Mouse (Mus musculus): ENCODE measurements around the gene Camkv. TPM values are rescaled to one million over a fixed set of nuclear protein-coding genes. Genes with fewer than 3 reads are reported as not detected.

The Camkv gene
- polyA plus RNA-seq, 1 experiment, result 5.6 TPM

- H3K4me1 ChIP-seq (ENCODE audit: control insufficient read depth, insufficient read depth, low read length), result peaks cover 2% of the 10 kb centered on the region
Measured at GRCm38 (mm10) chr9:107906967-107907800, 28.3 kb upstream of the Camkv start.

GRCm38 (mm10) chr9:107907801-107908120 lies 27.7 kb upstream of the Camkv start:
- Histone ChIP-seq H3K4me3 (ENCODE audit: low read depth, low read length) (no peak overlapping the region), H3K27ac (ENCODE audit: insufficient read depth, low read length) (no peak overlapping the region), H3K27me3 (ENCODE audit: control insufficient read depth, insufficient read depth, low read length, poor library complexity, severe bottlenecking) (no peaks in the 10 kb centered on the region), H3K36me3 (ENCODE audit: control insufficient read depth, insufficient read depth, low read length, poor library complexity, severe bottlenecking) (no peaks in the 10 kb centered on the region), H3K9ac (ENCODE audit: low read depth, poor library complexity, severe bottlenecking) (no peak overlapping the region), H3K4me1 (ENCODE audit: control insufficient read depth, insufficient read depth, low read length) (peaks cover 2% of the 10 kb centered on the region), H3K9me3 (replicated peaks; ENCODE audit: control insufficient read depth, insufficient read depth, low read length, poor library complexity, severe bottlenecking) (no peaks in the 10 kb centered on the region)
- TF ChIP-seq CTCF (IDR thresholded peaks at IDR 0.05; ENCODE audit: low read depth, low read length) (no peak), EP300 (IDR thresholded peaks at IDR 0.05; ENCODE audit: insufficient read depth, low read depth, low read length) (no peak), POLR2A (IDR thresholded peaks at IDR 0.05; ENCODE audit: insufficient read depth, low read length) (no peak)

More at GRCm38 (mm10) chr9:107906967-107907800, 28.3 kb upstream of the Camkv start:
- Histone ChIP-seq H3K27me3 (ENCODE audit: control insufficient read depth, insufficient read depth, low read length, poor library complexity, severe bottlenecking) (no peaks in the 10 kb centered on the region), H3K36me3 (ENCODE audit: control insufficient read depth, insufficient read depth, low read length, poor library complexity, severe bottlenecking) (no peaks in the 10 kb centered on the region), H3K9me3 (replicated peaks; ENCODE audit: control insufficient read depth, insufficient read depth, low read length, poor library complexity, severe bottlenecking) (no peaks in the 10 kb centered on the region), H3K9ac (ENCODE audit: low read depth, poor library complexity, severe bottlenecking) (peak overlapping the region; percentile 32; the same call in 1 of the 2 replicates), H3K27ac (ENCODE audit: insufficient read depth, low read length) (no peak overlapping the region), H3K4me3 (ENCODE audit: low read depth, low read length) (peak overlapping the region; percentile 67)
- TF ChIP-seq EP300 (IDR thresholded peaks at IDR 0.05; ENCODE audit: insufficient read depth, low read depth, low read length) (no peak), CTCF (IDR thresholded peaks at IDR 0.05; ENCODE audit: low read depth, low read length) (no peak)

- H3K36me3 ChIP-seq (ENCODE audit: control insufficient read depth, insufficient read depth, low read length, poor library complexity, severe bottlenecking), result no peaks in the 10 kb centered on the region
- TF ChIP-seq EP300 (IDR thresholded peaks at IDR 0.05; ENCODE audit: insufficient read depth, low read depth, low read length) (no peak), CTCF (IDR thresholded peaks at IDR 0.05; ENCODE audit: low read depth, low read length) (no peak), POLR2A (IDR thresholded peaks at IDR 0.05; ENCODE audit: insufficient read depth, low read length) (no peak)
- H3K27me3 ChIP-seq (ENCODE audit: control insufficient read depth, insufficient read depth, low read length, poor library complexity, severe bottlenecking), result no peaks in the 10 kb centered on the region
- no peaks in the 10 kb centered on the region for H3K9me3 ChIP-seq (replicated peaks; ENCODE audit: control insufficient read depth, insufficient read depth, low read length, poor library complexity, severe bottlenecking)
- peaks cover 2% of the 10 kb centered on the region for H3K4me1 ChIP-seq (ENCODE audit: control insufficient read depth, insufficient read depth, low read length)
- H3K4me3 ChIP-seq (ENCODE audit: low read depth, low read length), result no peak overlapping the region
- H3K9ac ChIP-seq (ENCODE audit: low read depth, poor library complexity, severe bottlenecking), result no peak overlapping the region
- no peak overlapping the region for H3K27ac ChIP-seq (ENCODE audit: insufficient read depth, low read length)
Measured at GRCm38 (mm10) chr9:107908410-107909158, 26.9 kb upstream of the Camkv start.

- no peaks in the 10 kb centered on the region for H3K27me3 ChIP-seq (ENCODE audit: control insufficient read depth, insufficient read depth, low read length, poor library complexity, severe bottlenecking)
- TF ChIP-seq POLR2A (IDR thresholded peaks at IDR 0.05; ENCODE audit: insufficient read depth, low read length) (no peak), EP300 (IDR thresholded peaks at IDR 0.05; ENCODE audit: insufficient read depth, low read depth, low read length) (no peak), CTCF (IDR thresholded peaks at IDR 0.05; ENCODE audit: low read depth, low read length) (no peak)
Measured at GRCm38 (mm10) chr9:107910025-107910769, 25.3 kb upstream of the Camkv start.

GRCm38 (mm10) chr9:107914764-107915420 lies 20.6 kb upstream of the Camkv start:
- Histone ChIP-seq H3K27ac (ENCODE audit: insufficient read depth, low read length) (no peak overlapping the region), H3K4me1 (ENCODE audit: control insufficient read depth, insufficient read depth, low read length) (peaks cover 2% of the 10 kb centered on the region), H3K27me3 (ENCODE audit: control insufficient read depth, insufficient read depth, low read length, poor library complexity, severe bottlenecking) (no peaks in the 10 kb centered on the region), H3K4me3 (ENCODE audit: low read depth, low read length) (no peak overlapping the region), H3K36me3 (ENCODE audit: control insufficient read depth, insufficient read depth, low read length, poor library complexity, severe bottlenecking) (no peaks in the 10 kb centered on the region), H3K9ac (ENCODE audit: low read depth, poor library complexity, severe bottlenecking) (no peak overlapping the region), H3K9me3 (replicated peaks; ENCODE audit: control insufficient read depth, insufficient read depth, low read length, poor library complexity, severe bottlenecking) (no peaks in the 10 kb centered on the region)
- TF ChIP-seq CTCF (IDR thresholded peaks at IDR 0.05; ENCODE audit: low read depth, low read length) (no peak), POLR2A (IDR thresholded peaks at IDR 0.05; ENCODE audit: insufficient read depth, low read length) (no peak), EP300 (IDR thresholded peaks at IDR 0.05; ENCODE audit: insufficient read depth, low read depth, low read length) (no peak)

More at GRCm38 (mm10) chr9:107910025-107910769, 25.3 kb upstream of the Camkv start:
- H3K4me3 ChIP-seq (ENCODE audit: low read depth, low read length), result no peak overlapping the region
- no peaks in the 10 kb centered on the region for H3K9me3 ChIP-seq (replicated peaks; ENCODE audit: control insufficient read depth, insufficient read depth, low read length, poor library complexity, severe bottlenecking)
- H3K4me1 ChIP-seq (ENCODE audit: control insufficient read depth, insufficient read depth, low read length), result peaks cover 2% of the 10 kb centered on the region
- no peak overlapping the region for H3K9ac ChIP-seq (ENCODE audit: low read depth, poor library complexity, severe bottlenecking)
- no peaks in the 10 kb centered on the region for H3K36me3 ChIP-seq (ENCODE audit: control insufficient read depth, insufficient read depth, low read length, poor library complexity, severe bottlenecking)
- H3K27ac ChIP-seq (ENCODE audit: insufficient read depth, low read length), result no peak overlapping the region

Measured in ES-Bruce4 (cell line).